11 mouse cellular contexts compared by ENCODE assay signal in genomic region chr14:32894341-32894853, GRCm38 (mm10). TPM values are rescaled to one million over a fixed set of nuclear protein-coding genes. Genes with fewer than 3 reads are reported as not detected.
DNase-seq lines count a peak whose midpoint lies in the region.
"Had no signal": no experiment of that assay in that cellular context is flagged by ENCODE, and none has a peak within 500 bp of the region (broad histone marks: within the 10 kb centered on the region; RNA-seq: fewer than 3 reads in every experiment).

No protein-coding gene starts in this region.

- no peaks in the 10 kb centered on the region for H3K9me3 ChIP-seq in heart, embryonic 10.5 days
- H3K9me3 ChIP-seq: neural tube, embryonic 12.5 days had no signal

- DNase-seq in heart, adult 18-20 months = peak; percentile 79 to 84
- no peak for DNase-seq in heart, embryonic 10.5 days (ENCODE audit: low spot score)
- peak; percentile 51 to 85 for DNase-seq in adrenal gland, adult (ENCODE audit: inconsistent age in 2 of 2, low spot score in 1 of 2)
- peak; percentile 51 to 60 for DNase-seq in cerebellum, postnatal 25 days
- DNase-seq in kidney, postnatal 14 days = peak; percentile 40
- no peak for DNase-seq in embryo, embryonic 10.5 days (ENCODE audit: low spot score)
- no peak for DNase-seq in left cerebral cortex, adult 9 months (ENCODE audit: low spot score in 2 of 2)
- DNase-seq in embryo, embryonic 11 days = no peak
- DNase-seq: layer of hippocampus, adult 9-11 months had no signal

- 87% methylated on average over 4 of the region's 4 CpGs for WGBS in heart, embryonic 10.5 days

- no peaks in the 10 kb centered on the region for H3K36me3 ChIP-seq in heart, embryonic 10.5 days
- H3K36me3 ChIP-seq: neural tube, embryonic 12.5 days had no signal

- H3K27me3 ChIP-seq in heart, embryonic 10.5 days (ENCODE audit: insufficient read depth, poor library complexity, severe bottlenecking) = no peaks in the 10 kb centered on the region
- H3K27me3 ChIP-seq: neural tube, embryonic 12.5 days had no signal

- peaks cover 15% of the 10 kb centered on the region for H3K4me1 ChIP-seq in heart, embryonic 10.5 days

- H3K4me3 ChIP-seq in heart, embryonic 10.5 days = no peak overlapping the region
- H3K4me3 ChIP-seq: erythroblast, embryonic 14.5 days; neural tube, embryonic 12.5 days had no signal

- H3K27ac ChIP-seq in heart, embryonic 10.5 days = no peak overlapping the region
- H3K27ac ChIP-seq: neural tube, embryonic 12.5 days had no signal

RNA-seq across cellular contexts. Expression of gene Vstm4, which starts 37.8 kb away (rescaled TPM):
- total RNA-seq in heart, adult 18-20 months (2021) = 1 to 10 TPM; 8.4 to 8.7 TPM
- 6.1 and 9.5 TPM in 2 replicates for polyA plus RNA-seq in heart, embryonic 10.5 days (2016; fragmentation: Nextera tagmentation; extraction: Ambion mirVana)
- polyA plus RNA-seq: erythroblast, embryonic 14.5 days had no signal

Comparison
In these comparisons a context has a peak if more than half of its experiments do, and no peak if none do; other contexts are left out.
1. DNase-seq: peak in heart, adult 18-20 months (2 of 2), adrenal gland, adult (2 of 2), cerebellum, postnatal 25 days (2 of 2) and kidney, postnatal 14 days (single experiment); none in heart, embryonic 10.5 days (single experiment), embryo, embryonic 10.5 days (single experiment), left cerebral cortex, adult 9 months (0 of 2) and embryo, embryonic 11 days (single experiment).